In genomic region chr3:32529303-32529898, GRCm38 (mm10) we compare ENCODE assay signal across 8 mouse cellular contexts. TPM values are rescaled to one million over a fixed set of nuclear protein-coding genes. Genes with fewer than 3 reads are reported as not detected.
DNase-seq lines count a peak whose midpoint lies in the region; ATAC-seq lines count a peak whose summit lies in the region.

Gene Mfn1, plus strand, starts transcription at chr3:32529465.

- peak within 1 kb of the TSS; percentile 75 for H3K4me2 ChIP-seq in heart, embryonic 14.5 days (ENCODE audit: low read length)
- H3K4me2 ChIP-seq in liver, embryonic 13.5 days, result peak within 1 kb of the TSS; percentile 83
- peak within 1 kb of the TSS; percentile 67 for H3K4me2 ChIP-seq in stomach, embryonic 16.5 days (ENCODE audit: low read depth, low read length)

- no peaks in the 10 kb centered on the region for H3K9me3 ChIP-seq in heart, embryonic 14.5 days (ENCODE audit: control insufficient read depth, low read length)
- H3K9me3 ChIP-seq in liver, embryonic 13.5 days (replicated peaks), result no peaks in the 10 kb centered on the region
- H3K9me3 ChIP-seq in stomach, embryonic 16.5 days (replicated peaks; ENCODE audit: control insufficient read depth, low read length), result no peaks in the 10 kb centered on the region

- no peaks in the 10 kb centered on the region for H3K4me1 ChIP-seq in heart, embryonic 14.5 days (ENCODE audit: control insufficient read depth in 2 of 2, insufficient read depth in 2 of 2, low read length in 2 of 2)
- peaks cover 18% of the 10 kb centered on the region for H3K4me1 ChIP-seq in liver, embryonic 13.5 days (replicated peaks)
- H3K4me1 ChIP-seq in stomach, embryonic 16.5 days (ENCODE audit: control insufficient read depth, insufficient read depth, low read length), result no peaks in the 10 kb centered on the region

- peaks cover 28% of the 10 kb centered on the region for H3K36me3 ChIP-seq in heart, embryonic 14.5 days (ENCODE audit: control insufficient read depth, insufficient read depth, low read length)
- H3K36me3 ChIP-seq in liver, embryonic 13.5 days, result peaks cover 14% of the 10 kb centered on the region
- H3K36me3 ChIP-seq in stomach, embryonic 16.5 days (ENCODE audit: control insufficient read depth, insufficient read depth, low read length), result 0 out of 2 replicates have a peak, but pooled peaks cover 9% of the 10 kb centered on the region

- ATAC-seq in CD4-positive, CD25-positive, alpha-beta regulatory T cell, adult 4 months, result peak; percentile 99
- peak; percentile 100 for ATAC-seq in heart, embryonic 14.5 days (ENCODE audit: insufficient number of reproducible peaks, insufficient read depth, low FRiP score, low read depth)
- ATAC-seq in liver, embryonic 13.5 days (ENCODE audit: low read depth), result peak; percentile 100
- peak; percentile 99 for ATAC-seq in stomach, embryonic 16.5 days (ENCODE audit: insufficient read depth, low FRiP score)

- H3K27ac ChIP-seq in heart, embryonic 14.5 days (replicated peaks in 1 of 2; ENCODE audit: control insufficient read depth in 1 of 2, insufficient read depth in 1 of 2, low read depth in 2 of 2, low read length in 2 of 2), result peak within 1 kb of the TSS; percentile 72 to 91
- H3K27ac ChIP-seq in liver, embryonic 13.5 days, result peak within 1 kb of the TSS; percentile 86
- H3K27ac ChIP-seq in stomach, embryonic 16.5 days (ENCODE audit: low read length), result peak within 1 kb of the TSS; percentile 53

- H3K27me3 ChIP-seq in heart, embryonic 14.5 days (ENCODE audit: control insufficient read depth, insufficient read depth, low read length), result no peaks in the 10 kb centered on the region
- H3K27me3 ChIP-seq in liver, embryonic 13.5 days, result no peaks in the 10 kb centered on the region
- H3K27me3 ChIP-seq in stomach, embryonic 16.5 days (ENCODE audit: control insufficient read depth, insufficient read depth, low read length), result no peaks in the 10 kb centered on the region

- WGBS in heart, embryonic 14.5 days, result under 1% methylated on average over 44 of the region's 47 CpGs
- under 1% methylated on average over 47 of the region's 47 CpGs for WGBS in liver, embryonic 13.5 days (ENCODE audit: insufficient replicate concordance)
- under 1% methylated on average over 47 of the region's 47 CpGs for WGBS in stomach, embryonic 16.5 days

- peak within 1 kb of the TSS; percentile 95 for H3K9ac ChIP-seq in heart, embryonic 14.5 days (ENCODE audit: low read length)
- H3K9ac ChIP-seq in liver, embryonic 13.5 days, result peak within 1 kb of the TSS; percentile 95
- H3K9ac ChIP-seq in stomach, embryonic 16.5 days (ENCODE audit: low read length), result peak within 1 kb of the TSS; percentile 83

- peak; percentile 87 for DNase-seq in c-Kit-negative CD71-positive TER-119-positive erythroid progenitor cells, embryonic 14.5 days (ENCODE audit: low read depth, low spot score)
- peak; percentile 77 for DNase-seq in fibroblast of lung, adult 2 months (ENCODE audit: low read depth)
- peak; percentile 97 for DNase-seq in kidney, postnatal 14 days
- peak; percentile 92 for DNase-seq in liver, embryonic 13.5 days
- peak; percentile 90 for DNase-seq in neural tube, embryonic 10.5 days (ENCODE audit: extremely low spot score, low spot score)

- H3K4me3 ChIP-seq in heart, embryonic 14.5 days (ENCODE audit: control insufficient read depth in 1 of 2, insufficient read depth in 1 of 2, low read depth in 1 of 2, low read length in 2 of 2), result peak within 1 kb of the TSS; percentile 66 to 88
- H3K4me3 ChIP-seq in liver, embryonic 13.5 days (replicated peaks), result peak within 1 kb of the TSS; percentile 93
- peak within 1 kb of the TSS; percentile 71 for H3K4me3 ChIP-seq in stomach, embryonic 16.5 days (replicated peaks; ENCODE audit: low read length)

RNA-seq across cellular contexts. Expression of gene Mfn1, which starts in this region (rescaled TPM):
- polyA plus RNA-seq in CD4-positive, CD25-positive, alpha-beta regulatory T cell, adult 4 months (2017; shearing (Covaris generic)), result 10 to 100 TPM; 10.2 to 12.0 TPM
- 65.5 and 68.2 TPM in 2 replicates for polyA plus RNA-seq in heart, embryonic 14.5 days (2014; fragmentation: Nextera tagmentation; extraction: Ambion mirVana)
- 15.5 and 21.7 TPM in 2 replicates for polyA plus RNA-seq in liver, embryonic 13.5 days (2015; fragmentation: Nextera tagmentation; extraction: Ambion mirVana)
- 28.4 and 32.8 TPM in 2 replicates for polyA plus RNA-seq in stomach, embryonic 16.5 days (2015; fragmentation: Nextera tagmentation; extraction: Ambion mirVana)

Comparison
In these comparisons a context has a peak if more than half of its experiments do, and no peak if none do; other contexts are left out.
1. Peak in every context shown above with its lines: DNase-seq, ATAC-seq, H3K4me3 ChIP-seq and H3K27ac ChIP-seq.